Mouse (Mus musculus): ENCODE data around the gene Vamp2. TPM values are rescaled to one million over a fixed set of nuclear protein-coding genes. Genes with fewer than 3 reads are reported as not detected.

The Vamp2 gene
- polyA plus RNA-seq, 1 experiment = 44.0 TPM

DNA sequence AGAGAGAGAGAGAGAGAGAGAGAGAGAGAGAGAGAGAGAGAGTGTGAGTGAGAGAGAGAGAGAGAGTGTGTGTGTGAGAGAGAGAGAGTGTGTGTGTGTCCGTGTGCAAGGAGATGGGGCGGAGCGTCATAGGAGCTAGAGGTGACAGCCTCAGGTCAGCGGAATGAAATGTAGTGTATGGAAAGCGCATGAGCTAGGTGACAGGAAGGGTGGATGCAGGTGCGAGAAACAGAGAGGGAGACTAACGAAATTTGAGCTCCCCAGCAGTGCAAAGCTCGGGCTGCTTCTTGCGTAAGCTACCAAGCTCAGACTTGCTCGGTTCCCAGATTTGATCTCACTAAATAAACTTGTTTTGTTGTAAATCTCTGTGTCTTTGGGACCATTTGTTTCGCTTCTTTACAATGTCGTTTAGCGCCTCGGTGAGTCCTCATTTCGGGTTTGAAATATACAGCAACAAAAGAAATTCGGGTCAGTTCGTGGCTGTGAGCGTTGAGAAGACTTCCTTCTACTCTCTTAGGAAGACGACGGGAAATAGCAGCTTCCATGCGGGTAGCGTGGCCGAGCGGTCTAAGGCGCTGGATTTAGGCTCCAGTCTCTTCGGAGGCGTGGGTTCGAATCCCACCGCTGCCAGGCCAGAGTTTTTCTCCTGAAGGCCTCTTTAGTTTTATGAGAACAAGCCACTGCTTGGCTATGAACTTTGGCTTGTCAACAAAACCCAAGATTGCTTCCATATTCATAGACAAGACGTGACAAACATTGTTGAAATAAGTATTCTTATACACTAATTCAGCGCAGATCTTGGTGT is 35.6 kb downstream of the Vamp2 start:
- peak; percentile 75 for DNase-seq (ENCODE audit: low read depth, low spot score)
- WGBS = under 1% methylated on average over 31 of the region's 31 CpGs

DNA sequence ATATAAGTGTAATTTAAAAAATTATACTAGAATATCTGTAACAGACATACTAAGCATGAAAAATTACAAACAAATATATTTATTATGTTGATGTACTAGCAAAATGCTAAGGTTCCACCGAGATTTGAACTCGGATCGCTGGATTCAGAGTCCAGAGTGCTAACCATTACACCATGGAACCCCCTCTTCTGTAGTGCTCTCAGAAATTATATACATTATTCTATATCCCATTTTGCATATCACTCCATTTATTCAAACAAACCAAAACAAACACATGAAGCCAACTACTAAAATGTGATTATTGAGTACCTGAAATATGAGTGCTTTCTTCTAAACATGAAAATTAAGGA is 36.2 kb downstream of the Vamp2 start:
- DNase-seq (ENCODE audit: low read depth, low spot score) = peak; percentile 46
- WGBS = 0% methylated on average over 3 of the region's 3 CpGs

DNA sequence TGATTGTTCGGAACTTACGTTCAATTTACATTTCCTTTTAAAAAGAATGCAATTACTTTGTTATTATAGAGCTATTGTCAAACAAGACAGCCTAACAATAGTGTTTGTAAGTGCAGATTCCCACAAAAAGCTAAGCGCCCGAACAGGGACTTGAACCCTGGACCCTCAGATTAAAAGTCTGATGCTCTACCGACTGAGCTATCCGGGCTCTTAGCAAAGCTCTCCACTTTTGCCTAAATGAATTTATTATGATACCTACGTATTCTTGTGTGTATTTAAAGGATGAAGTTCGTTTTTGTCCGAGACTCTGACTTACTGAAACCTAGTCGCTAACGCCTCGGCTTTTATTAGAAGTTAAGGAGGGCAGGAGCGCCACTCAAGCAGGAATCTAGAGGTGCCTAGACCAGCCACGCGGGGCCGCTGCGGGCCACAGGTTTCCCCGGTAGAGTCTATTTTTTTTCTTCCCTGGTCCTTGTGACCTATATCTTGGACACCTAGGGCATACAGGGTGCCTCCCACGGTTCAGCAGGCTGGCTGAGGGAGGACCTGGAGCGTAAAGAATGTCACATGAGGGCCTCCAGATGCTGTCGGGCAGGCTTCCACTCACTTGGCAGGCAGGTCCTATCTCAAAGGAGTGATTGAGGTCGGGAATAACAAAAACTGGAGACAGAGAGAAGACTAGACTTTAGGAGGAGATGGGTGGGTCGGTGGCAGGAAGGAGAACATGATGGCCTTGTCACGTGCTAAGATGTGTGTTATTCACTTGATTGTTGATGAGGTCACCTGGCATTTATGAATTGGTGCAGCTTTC is 37.0 kb downstream of the Vamp2 start:
- WGBS = under 1% methylated on average over 24 of the region's 24 CpGs

DNA sequence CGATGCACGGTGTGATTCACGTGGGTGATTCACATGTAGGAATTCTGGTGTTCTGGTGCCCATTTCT is 37.4 kb downstream of the Vamp2 start, which contains the start of gene Aloxe3:
Gene Aloxe3 (plus strand): TSS at position 45 of the 67 bp plus-strand sequence.
- no peak for DNase-seq (ENCODE audit: low read depth, low spot score)
- 0% methylated on average over 3 of the region's 3 CpGs for WGBS

More for the DNA sequence above, 37.0 kb downstream of the Vamp2 start:
- no peak for DNase-seq (ENCODE audit: low read depth, low spot score)

DNA sequence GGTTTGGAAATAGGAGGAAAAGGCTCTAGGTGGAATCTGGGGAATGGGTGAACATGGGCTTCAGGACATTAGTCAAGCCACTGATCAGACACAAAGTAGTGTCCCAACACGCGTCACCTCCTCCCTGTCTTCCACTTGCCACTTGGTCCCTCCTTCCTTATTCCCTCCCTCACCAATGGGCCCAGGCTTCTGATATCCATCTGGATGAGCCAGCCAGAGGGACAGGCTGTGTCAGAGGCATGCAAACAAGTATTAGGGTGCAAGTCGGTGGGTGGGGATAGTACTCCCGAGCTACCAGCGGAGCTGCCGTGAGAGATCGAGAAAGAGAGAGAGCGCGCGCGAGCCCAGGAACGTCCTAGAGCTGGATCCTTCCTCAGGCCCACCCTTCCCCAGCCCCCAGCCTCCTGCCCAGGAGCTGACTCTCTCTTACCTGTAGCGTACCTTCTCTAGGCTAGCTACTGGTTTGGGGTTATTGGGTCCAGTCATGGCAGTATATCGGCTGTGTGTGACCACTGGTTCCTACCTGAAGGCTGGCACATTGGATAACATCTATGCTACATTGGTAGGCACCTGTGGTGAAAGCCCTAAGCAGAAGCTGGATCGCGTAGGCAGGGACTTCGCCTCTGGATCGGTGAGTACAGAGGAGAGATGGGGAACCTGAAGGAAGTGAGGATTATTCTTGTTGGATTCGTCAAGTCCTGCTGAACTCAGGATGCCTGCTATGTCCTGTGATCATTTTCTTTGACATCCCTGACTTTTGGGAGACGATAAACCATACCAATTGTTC is 37.8 kb downstream of the Vamp2 start:
- WGBS = 12% methylated on average over 20 of the region's 20 CpGs
- DNase-seq (ENCODE audit: low read depth, low spot score) = no peak

DNA sequence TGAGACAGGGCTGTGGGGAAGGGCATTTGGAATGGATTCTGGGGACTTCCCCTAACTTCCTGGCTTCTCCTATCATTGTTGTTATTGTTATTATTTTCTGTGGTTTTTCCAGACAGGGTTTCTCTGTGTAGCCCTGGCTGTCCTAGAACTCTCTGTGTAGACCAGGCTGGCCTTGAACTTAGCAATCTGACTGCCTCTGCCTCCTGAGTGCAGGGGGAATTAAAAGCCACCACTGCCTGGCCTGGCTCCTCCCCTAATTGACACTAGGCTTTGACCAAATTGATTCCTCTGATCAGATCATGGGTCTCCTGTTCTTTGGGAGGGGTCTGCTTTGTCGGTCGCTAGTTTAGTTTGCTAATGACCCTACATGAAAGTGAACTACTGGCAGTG is 38.4 kb downstream of the Vamp2 start:
- WGBS = 64% methylated on average over 2 of the region's 2 CpGs
- no peak for DNase-seq (ENCODE audit: low read depth, low spot score)

DNA sequence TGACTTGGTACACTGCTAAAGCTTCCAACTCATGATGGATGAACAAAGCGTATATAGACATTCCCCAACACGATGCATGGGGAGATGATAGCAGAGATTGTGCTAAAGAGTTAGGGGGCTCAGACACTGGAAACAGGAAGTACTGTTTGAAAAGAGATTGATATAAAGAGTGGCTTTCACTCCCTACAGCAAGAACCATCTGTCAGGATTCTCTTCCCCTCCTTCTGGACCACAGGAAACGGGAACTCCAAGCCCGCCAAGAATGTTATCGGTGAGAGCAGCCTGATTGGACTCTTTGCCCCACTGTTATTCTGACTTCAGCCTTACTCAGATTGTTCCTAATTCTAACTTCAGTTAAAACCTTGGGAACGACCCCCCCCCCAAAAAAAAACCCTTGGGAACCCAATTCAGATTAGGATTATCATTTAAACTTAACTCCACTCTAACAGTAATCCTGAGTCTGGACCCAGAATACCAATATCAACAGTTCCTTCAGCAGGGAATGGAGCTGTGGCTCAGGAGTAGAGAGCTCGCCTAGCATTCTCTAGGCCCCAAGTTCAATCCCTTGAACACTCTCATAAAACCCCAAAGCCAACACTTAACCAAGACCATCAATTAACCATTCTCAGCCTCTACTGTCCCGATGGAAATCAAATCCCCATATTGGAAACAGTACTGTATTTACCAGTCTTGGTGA is 40.3 kb downstream of the Vamp2 start:
- DNase-seq (ENCODE audit: low read depth, low spot score) = no peak
- 73% methylated on average over 8 of the region's 8 CpGs for WGBS

DNA sequence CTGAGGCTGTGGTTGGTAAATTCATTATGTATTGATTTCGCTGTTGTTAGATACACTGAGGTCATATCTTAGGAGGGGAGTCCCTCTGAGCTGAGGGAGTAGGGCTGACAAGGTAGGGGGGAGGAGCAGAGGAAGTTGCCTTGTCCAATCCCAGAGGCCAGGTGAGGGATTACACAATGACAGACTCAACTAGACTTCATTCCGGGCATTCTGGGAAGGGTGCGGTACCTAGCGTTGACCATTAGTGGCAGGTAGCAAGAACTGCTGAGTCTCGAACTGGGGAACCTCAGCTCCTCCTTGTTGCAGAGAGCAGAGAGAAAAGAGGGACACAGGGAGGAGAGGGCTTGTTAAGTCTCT is 45.3 kb downstream of the Vamp2 start:
- WGBS = 35% methylated on average over 5 of the region's 5 CpGs
- no peak for DNase-seq (ENCODE audit: low read depth, low spot score)

DNA sequence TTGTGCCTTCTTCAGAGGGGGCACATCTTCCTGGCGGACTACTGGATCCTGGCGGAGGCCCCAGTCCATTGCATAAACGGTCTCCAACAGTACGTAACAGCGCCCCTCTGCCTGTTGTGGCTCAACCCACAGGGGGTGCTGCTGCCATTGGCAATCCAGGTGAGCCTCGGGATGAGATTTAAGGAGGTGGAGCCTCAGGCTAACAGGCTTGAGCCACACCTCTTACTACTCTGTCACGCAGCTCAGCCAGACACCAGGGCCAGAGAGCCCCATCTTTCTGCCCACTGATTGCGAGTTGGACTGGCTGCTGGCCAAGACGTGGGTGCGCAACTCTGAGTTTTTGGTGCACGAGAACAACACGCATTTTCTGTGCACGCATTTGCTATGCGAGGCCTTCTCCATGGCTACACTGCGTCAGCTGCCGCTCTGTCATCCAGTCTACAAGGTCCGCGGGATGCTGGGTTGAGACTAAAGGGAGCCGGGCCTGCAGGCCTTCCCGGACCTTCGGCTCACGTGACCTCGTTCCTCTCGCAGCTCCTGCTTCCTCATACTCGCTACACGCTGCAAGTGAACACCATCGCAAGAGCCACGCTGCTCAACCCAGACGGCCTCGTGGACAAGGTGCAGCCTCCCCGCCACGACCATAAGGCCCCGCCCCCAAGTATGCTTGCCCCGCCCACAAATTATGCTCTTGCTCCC is 45.8 kb downstream of the Vamp2 start:
- no peak for DNase-seq (ENCODE audit: low read depth, low spot score)
- 2% methylated on average over 34 of the region's 34 CpGs for WGBS

DNA sequence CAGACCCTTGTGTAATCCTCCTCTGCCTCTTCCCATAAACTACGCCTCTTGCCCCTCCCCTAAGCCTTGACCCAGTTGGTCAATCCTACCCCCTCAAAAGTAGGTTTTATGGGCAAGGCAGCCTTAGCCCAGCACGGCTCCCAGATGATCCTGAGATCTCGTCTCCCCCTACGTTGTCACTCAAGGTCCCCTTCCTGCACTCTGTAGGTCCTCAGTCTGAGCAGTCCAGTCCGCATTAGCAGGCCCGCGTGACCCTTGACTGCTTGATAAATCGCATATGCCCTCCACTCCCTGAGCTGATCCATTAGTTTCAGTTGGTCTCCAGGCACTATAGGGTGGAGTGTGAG is 46.3 kb downstream of the Vamp2 start:
- DNase-seq (ENCODE audit: low read depth, low spot score) = no peak
- WGBS = 36% methylated on average over 8 of the region's 8 CpGs

DNA sequence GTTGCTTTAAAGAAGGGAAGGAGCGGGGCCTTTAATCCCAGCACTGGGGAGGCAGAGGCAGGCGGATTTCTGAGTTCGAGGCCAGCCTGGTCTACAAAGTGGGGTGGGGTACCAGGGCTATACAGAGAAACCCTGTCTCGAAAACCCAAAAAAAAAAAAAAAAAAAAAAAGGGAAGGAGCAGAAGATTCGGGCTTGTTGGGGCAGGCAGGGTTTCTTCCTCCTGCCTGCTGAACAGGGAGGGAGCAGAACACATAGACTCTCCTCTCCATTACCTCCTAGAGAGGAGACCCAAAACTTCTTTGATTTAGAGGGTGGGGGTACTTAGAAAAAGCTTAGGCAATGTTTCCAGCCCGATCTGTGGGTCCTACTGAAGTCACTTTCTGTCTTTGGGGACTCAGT is 47.1 kb downstream of the Vamp2 start:
- no peak for DNase-seq (ENCODE audit: low read depth, low spot score)
- 85% methylated on average over 6 of the region's 6 CpGs for WGBS

Other genes with a start within 250 kb of the Vamp2 start
- 31.3 and 33.9 TPM in 2 replicates for gene Ndel1, start 216.6 kb upstream of the Vamp2 start, polyA plus RNA-seq (2012; rRNA removed)
- gene Rnf222, start 199.9 kb upstream of the Vamp2 start, polyA plus RNA-seq (2012; rRNA removed) = not detected in 2 replicates
- gene Rpl26, start 186.9 kb upstream of the Vamp2 start, polyA plus RNA-seq (2012; rRNA removed) = 1,642 and 1,727 TPM in 2 replicates
- not detected in 2 replicates for gene Odf4, start 161.4 kb upstream of the Vamp2 start, polyA plus RNA-seq (2012; rRNA removed)
- gene Arhgef15, start 131.0 kb upstream of the Vamp2 start, polyA plus RNA-seq (2012; rRNA removed) = 6.0 and 8.9 TPM in 2 replicates
- 26.2 and 29.9 TPM in 2 replicates for gene Slc25a35, start 120.4 kb upstream of the Vamp2 start, polyA plus RNA-seq (2012; rRNA removed)
- 73.5 and 88.5 TPM in 2 replicates for gene Rangrf, start 113.3 kb upstream of the Vamp2 start, polyA plus RNA-seq (2012; rRNA removed)
- 10.1 and 16.2 TPM in 2 replicates for gene Pfas, start 80.0 kb upstream of the Vamp2 start, polyA plus RNA-seq (2012; rRNA removed)
- 27.5 and 32.0 TPM in 2 replicates for gene Ctc1, start 72.6 kb upstream of the Vamp2 start, polyA plus RNA-seq (2012; rRNA removed)
- 47.0 and 50.8 TPM in 2 replicates for gene Aurkb, start 42.8 kb upstream of the Vamp2 start, polyA plus RNA-seq (2012; rRNA removed)
- gene Borcs6, start 28.8 kb upstream of the Vamp2 start, polyA plus RNA-seq (2012; rRNA removed) = 15.1 and 16.0 TPM in 2 replicates
- gene Tmem107, start 17.7 kb upstream of the Vamp2 start, polyA plus RNA-seq (2012; rRNA removed) = 25.6 and 33.7 TPM in 2 replicates
- 6.1 and 13.9 TPM in 2 replicates for gene Per1, start 6.7 kb downstream of the Vamp2 start, polyA plus RNA-seq (2012; rRNA removed)
- 0.07 and 0.15 TPM in 2 replicates for gene Hes7, start 31.9 kb downstream of the Vamp2 start, polyA plus RNA-seq (2012; rRNA removed)
- gene 9130213A22Rik, start 34.1 kb downstream of the Vamp2 start, polyA plus RNA-seq (2012; rRNA removed) = 0.14 and 0.25 TPM in 2 replicates
- 0.36 and 0.62 TPM in 2 replicates for gene Aloxe3, start 37.4 kb downstream of the Vamp2 start, polyA plus RNA-seq (2012; rRNA removed)
- gene Alox12b, start 68.5 kb downstream of the Vamp2 start, polyA plus RNA-seq (2012; rRNA removed) = 0.06 TPM in 1 of 2 replicates, not detected in the other
- 0.04 TPM in 1 of 2 replicates, not detected in the other for gene Alox8, start 109.4 kb downstream of the Vamp2 start, polyA plus RNA-seq (2012; rRNA removed)
- not detected in 2 replicates for gene Gucy2e, start 148.5 kb downstream of the Vamp2 start, polyA plus RNA-seq (2012; rRNA removed)
- gene Cntrob, start 235.3 kb downstream of the Vamp2 start, polyA plus RNA-seq (2012; rRNA removed) = 8.4 and 8.5 TPM in 2 replicates
- 60.7 and 65.6 TPM in 2 replicates for gene Trappc1, start 235.5 kb downstream of the Vamp2 start, polyA plus RNA-seq (2012; rRNA removed)
- 0.46 and 0.55 TPM in 2 replicates for gene Kcnab3, start 237.8 kb downstream of the Vamp2 start, polyA plus RNA-seq (2012; rRNA removed)